Mouse (Mus musculus) left cerebral cortex, postnatal 10 days (tissue): ENCODE data around the gene Mier1. TPM values are rescaled to one million over a fixed set of nuclear protein-coding genes. Genes with fewer than 3 reads are reported as not detected.
A peak's percentile ranks its signal among the peaks of the same experiment; 100 is the strongest.

ENCODE experiments used
- DNase-seq, 2 experiments: peaks; one replicate each; pipeline ENCODE4 v3.0.0; 2021 to 2022; ENCODE audit warnings: low spot score in 2 of 2, mixed read lengths in 1 of 2; ENCODE audit errors: extremely low spot score in 1 of 2
- intact Hi-C: fragments of 180-260 bp; cut with DNase I; formaldehyde crosslinking; loops from one replicate; pipeline ENCODE4 v1.15.1; 2025
- total RNA-seq, 2 experiments: library from RNA; stranded (reverse); gene quantifications; 2 replicates each; pipeline ENCODE4 v1.2.3; 2021

Mier1 gene
- total RNA-seq, 2 experiments from 2014 or later: 47.0 to 48.3 TPM

DNA sequence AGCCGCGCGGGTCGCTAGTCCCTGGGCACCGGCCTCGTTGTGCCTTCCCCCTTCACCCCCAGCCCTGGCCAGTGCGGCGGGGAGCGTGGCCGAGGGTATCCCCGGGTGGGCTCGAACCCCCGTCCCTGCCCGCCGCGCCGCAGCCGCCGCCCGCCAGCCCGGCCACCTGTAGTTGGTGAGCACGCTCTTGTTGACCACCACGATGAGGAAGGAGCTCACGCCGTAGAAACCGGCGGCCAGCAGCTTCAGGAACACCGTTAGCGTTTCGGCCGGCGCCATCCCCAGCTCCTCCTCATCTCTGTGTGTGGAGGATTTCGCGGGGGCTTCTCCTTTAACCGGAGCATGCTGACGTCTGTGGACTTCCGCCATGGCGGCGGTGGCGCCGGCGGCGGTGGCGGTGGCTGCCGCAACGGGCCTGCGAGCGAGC lies 100.3 kb downstream of the Mier1 start:
- intact Hi-C loops: no loop called here

More for the DNA sequence above, 100.3 kb downstream of the Mier1 start:
- peak in 1 of 2 experiments; percentile 53 for DNase-seq

Other genes with a start within 250 kb of the Mier1 start
- gene Tctex1d1, start 135.8 kb upstream of the Mier1 start, total RNA-seq: 1 to 10 TPM in 1 of 2 experiments, under 1 TPM in 1; 0.93 to 1.3 TPM
- 1 to 10 TPM in 1 of 2 experiments, not detected in 1; 1.1 TPM for gene Insl5, start 87.5 kb upstream of the Mier1 start, total RNA-seq
- gene Wdr78, start 165 bp downstream of the Mier1 start, total RNA-seq: 1 to 10 TPM; 7.5 to 8.7 TPM
- gene Slc35d1, start 100.8 kb downstream of the Mier1 start, total RNA-seq: 10 to 100 TPM; 12.0 to 13.4 TPM
- gene 4921539E11Rik, start 176.5 kb downstream of the Mier1 start, total RNA-seq: not detected
- 1 to 10 TPM; 6.9 to 7.7 TPM for gene Oma1, start 199.4 kb downstream of the Mier1 start, total RNA-seq